Mouse (Mus musculus) kidney, adult 8-10 months (tissue): Measurements from ENCODE around the gene Xxylt1.

Experiments
- DNase-seq, 2 experiments: peaks; one replicate each; pipeline ENCODE4 v3.0.0; 2022

Gene Xxylt1

GRCm38 (mm10) chr16:31081125-31081664 lies at the start of gene Xxylt1:
Gene Xxylt1 (minus strand): TSS chr16:31081432.
- DNase-seq = peak; percentile 93 to 95

- no peak for DNase-seq
These were observed 46.9 kb upstream of the Xxylt1 start for GRCm38 (mm10) chr16:31128116-31128515.

DNA sequence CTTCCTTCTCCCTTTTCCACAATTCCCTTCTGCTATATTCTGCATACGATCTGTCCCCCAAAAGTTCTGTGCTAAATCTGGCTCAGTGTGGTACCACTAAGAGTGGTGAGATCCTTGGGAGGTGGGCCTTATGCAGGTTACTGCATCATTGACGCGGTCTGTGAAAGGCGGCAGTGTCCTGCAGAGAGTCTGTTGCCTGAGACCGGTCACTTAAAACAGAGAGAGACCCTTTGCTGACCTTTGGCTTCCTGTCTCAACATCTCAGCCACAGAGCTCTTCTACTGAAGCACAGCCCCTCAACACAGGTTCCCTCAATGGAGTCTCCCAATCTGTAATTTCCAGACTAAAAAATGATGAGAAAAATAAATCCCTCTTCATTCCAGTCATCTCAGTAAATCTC lies 43.8 kb upstream of the Xxylt1 start:
- DNase-seq = no peak

DNA sequence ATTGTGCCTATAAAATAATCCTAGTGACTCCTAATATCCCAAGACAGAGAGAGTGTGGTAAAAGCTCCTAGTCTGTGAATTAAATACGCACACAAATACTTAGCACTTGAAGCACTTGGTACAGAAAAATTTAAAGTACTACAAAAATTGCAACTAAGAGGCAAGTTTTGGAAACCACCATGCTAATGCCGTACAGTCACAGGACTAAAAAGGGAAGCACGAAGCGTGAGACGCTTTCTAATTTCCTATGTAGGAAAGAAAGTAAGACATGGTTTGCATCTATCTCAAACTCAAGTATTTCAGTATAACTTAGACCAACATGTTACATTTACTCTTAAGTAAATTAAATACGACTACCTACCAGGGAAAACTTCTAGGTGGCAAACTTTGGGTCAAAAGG lies 40.4 kb upstream of the Xxylt1 start:
- no peak for DNase-seq

DNA sequence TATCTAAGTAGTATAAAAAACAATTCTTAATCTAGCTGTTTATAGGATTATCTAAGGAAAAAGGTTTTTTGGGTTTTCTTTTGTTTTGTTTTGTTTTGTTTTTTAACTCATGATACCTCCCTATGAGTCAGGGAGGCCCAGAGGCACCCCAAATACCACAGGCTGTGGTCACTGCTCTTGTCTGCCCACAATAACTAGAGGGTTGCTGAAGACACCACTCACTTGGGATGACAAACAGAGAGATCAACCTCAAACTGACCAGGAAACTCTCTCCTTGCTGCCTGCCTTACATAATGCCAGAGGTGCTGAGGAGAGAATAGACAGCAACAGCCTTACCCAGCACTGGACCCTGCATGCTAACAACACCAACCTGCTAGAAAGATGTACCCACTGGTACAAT lies 32.4 kb upstream of the Xxylt1 start:
- no peak for DNase-seq

DNA sequence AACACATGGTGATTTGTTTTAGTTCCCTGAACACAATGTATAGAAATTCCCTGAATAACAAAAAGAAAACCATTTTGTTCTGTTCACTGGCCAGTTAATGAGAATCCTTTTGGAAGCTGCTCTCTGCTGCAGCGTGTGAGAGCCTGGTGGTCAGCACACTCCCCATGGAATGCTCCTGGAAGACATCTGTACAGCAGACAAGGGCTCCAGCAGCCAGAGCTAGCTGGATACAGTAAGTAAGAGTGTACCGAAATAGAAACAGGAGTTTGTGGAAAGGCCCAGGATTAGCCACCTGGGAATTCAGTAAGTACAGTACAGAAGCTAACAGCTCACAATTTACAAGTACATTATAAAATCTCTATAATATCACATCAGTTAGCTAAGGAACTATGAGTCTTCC lies 20.1 kb upstream of the Xxylt1 start:
- DNase-seq = no peak

- DNase-seq = no peak
These were observed 18.7 kb upstream of the Xxylt1 start for GRCm38 (mm10) chr16:31099906-31100305.

GRCm38 (mm10) chr16:31094036-31094435 lies 12.8 kb upstream of the Xxylt1 start:
- DNase-seq = no peak

- no peak for DNase-seq
These were observed 12.0 kb upstream of the Xxylt1 start for GRCm38 (mm10) chr16:31093186-31093585.

GRCm38 (mm10) chr16:31081891-31082290 lies 659 bp upstream of the Xxylt1 start:
- DNase-seq = no peak

- peak; percentile 67 to 70 for DNase-seq
These were observed 620 bp downstream of the Xxylt1 start for GRCm38 (mm10) chr16:31080573-31081051.

- DNase-seq = no peak
These were observed 3.8 kb downstream of the Xxylt1 start for GRCm38 (mm10) chr16:31077396-31077795.

DNA sequence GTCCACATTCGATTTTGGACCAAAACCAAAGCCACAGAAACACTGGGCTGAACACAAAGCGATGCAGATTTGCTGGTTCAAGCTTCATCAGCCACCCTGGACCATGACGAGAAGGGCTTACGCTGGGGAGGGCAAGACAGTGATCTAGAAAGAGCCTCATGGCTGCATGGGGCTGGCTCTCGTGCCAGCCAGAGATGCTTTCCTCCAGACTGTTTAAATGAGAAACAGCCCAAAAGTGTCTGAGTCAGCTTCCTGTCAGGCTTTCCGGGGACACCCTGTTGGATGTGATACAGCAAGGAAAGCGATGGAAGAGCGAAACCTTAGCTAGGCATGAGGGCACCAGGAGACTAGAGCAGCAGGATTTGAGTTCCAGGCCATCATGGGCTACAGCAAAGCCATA lies 4.8 kb downstream of the Xxylt1 start:
- no peak for DNase-seq

DNA sequence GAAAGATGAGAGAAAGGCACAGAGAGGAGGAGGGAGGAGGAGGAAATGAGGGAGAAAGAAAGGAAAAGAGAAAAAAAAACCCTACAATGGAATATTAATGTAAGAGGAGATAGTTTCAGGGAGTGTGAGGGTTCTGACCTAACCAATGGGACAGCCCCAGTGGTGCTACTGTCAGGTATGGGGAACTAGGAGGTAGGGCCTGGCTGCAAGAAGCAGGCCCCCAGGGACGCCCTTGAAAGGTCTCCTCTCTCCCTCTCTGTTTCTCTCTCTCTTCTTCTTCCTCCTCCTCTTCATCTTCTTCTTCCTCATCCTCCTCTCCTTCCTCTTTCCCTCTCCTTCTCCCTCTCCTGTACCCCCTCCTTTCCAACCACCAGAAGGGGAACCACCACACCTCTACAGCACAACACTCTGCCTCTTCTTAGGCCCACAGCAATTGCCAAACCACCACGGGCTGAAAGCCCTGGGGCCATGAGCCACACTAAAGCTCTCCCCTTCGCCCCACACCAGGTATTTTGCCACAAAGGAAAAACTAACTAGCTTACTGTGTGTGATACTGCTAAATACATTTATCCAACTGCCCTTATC lies 6.8 kb downstream of the Xxylt1 start:
- DNase-seq = no peak

DNA sequence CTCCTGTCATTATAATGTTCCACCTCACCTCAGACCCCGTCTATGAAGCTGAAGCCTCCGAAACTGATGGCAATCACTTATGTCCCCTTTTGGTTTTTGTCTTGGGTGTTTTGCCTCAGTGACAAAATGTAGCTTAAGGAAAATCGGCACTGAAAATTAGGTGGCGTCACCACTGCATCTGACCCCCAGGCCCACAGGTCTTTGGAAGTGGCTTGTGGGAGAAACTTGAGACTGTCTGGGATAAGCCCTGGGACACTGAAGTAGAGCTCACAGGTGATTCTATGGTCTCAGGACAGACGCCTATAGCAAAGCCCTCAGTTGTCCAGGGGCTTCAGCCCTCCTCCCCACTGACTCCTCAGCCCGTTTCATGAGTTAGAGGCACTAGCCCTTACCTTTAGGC lies 9.5 kb downstream of the Xxylt1 start:
- DNase-seq = no peak

DNA sequence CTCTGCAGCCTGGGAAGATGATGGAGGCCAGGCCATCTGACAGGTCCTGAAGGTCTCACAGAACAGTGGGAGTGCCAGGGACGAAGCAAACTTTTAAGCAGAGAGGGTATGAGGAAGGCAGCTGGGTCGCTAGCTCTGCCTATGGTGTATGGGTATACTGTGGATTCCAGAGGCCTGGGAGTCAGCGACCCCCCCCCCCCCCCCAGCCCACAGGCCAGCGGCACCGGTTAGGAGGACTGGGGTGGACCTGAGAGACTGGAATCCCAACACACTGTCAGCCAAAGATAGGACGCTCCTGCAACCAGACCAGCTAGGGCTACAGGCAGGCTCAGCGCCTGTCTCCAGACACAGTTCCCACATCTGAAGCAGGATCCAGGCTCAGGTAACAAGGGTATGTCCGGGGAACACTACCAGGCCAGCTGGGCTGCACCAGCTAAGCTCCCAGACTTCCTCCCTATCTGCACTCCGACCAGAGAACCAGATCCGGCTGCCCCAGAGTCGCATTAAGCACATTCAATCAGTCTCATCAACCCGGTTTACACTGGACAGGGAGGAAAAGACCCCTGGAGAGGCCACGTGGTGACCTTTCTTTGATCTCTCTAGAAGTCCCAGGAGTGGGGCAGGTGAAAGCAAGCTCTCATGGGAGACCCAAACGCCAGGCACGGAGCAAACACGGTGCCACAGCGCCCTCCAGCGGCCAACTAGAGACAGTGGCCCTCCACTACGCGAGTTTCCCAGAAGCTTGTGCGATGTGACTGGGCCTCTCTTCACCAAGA lies 10.7 kb downstream of the Xxylt1 start:
- peak; percentile 74 to 84 for DNase-seq

GRCm38 (mm10) chr16:31069211-31070166 lies 11.7 kb downstream of the Xxylt1 start:
- DNase-seq = no peak

DNA sequence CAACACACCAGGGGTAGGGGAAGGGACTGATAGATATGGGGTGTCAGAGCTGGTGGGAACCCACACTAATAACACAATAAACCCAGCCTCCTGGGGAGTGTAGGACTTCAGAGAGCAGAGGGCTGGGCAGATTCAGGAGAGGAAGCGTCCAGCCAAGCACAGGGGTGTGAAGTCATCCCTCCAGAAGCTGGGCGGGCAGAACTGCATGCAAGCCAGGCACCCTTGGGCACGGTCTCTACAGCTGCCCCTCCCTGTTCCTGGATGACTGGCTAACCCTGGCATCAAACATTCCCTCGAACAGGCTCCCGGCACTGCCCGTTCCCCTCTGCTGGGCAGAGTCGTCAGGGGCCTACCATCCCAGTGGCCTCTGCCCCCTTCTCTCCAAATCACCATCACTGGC lies 13.0 kb downstream of the Xxylt1 start:
- DNase-seq = no peak

DNA sequence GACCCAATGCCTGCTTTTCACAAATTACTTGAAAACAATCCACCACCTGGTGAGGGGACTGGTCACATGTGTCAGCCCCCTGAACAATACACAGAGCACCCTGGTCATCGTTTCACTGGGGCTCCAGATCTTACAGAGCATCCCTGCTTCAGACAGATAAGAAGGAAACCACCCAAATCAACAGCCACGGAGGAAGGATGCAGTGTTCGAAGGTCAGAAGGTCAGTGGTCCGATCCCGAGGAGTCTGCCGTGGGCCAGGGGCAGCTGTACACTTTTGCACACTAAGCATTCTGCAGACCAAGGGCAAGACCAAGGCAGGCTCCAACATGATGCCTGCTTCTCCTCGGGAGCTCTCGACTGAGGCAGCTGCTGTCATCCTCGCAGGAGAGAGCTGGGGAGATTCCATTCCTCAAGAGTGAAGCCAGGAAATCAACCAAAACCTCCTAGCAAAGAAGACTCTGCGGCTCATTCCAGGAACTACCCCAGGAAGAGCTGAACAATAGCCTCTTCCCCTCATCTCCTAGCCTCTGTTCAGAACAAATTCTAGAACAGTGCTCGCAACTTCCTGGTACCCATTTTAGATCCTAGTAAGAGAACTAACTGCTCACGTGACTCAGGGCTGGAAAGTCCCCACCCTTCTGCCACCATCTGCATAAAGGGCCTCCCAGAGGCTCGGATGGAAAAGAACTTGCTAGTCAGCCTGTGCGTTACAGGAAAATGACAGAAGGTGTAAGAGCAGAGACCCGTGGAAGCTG lies 14.7 kb downstream of the Xxylt1 start:
- peak; percentile 40 to 63 for DNase-seq

GRCm38 (mm10) chr16:31064782-31065181 lies 16.4 kb downstream of the Xxylt1 start:
- no peak for DNase-seq

- no peak for DNase-seq
These were observed 18.3 kb downstream of the Xxylt1 start for GRCm38 (mm10) chr16:31062918-31063317.

DNA sequence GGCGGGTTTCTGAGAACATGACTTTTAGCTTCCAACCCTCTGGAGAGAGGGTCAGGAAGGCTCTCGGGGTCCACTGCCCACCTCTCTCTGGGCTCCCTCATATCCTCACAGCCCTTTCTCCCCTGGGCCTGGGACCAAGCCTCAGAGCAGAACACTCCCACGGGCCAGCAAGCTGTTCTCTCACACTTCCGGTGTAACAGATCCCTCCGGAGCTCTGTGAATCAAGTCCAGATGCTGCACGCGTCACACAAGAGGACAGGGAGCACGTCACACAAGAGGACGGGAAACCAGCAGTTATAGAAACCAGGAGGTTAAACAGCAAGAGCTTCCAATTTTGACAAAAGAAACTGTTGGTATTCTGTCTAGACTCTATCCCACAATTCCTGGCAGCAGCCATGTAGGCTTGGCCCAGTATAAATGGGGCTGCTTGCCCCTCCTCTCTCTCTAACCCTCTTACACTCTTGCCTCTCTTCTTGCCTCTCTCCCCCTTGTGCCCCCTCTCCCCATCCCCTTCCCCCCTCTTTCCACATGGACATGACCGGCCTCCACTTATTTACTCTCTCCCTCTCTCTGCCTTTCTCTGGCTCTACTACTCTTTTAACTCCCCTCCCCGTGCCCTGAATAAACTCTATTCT lies 19.9 kb downstream of the Xxylt1 start:
- DNase-seq = no peak
